Mouse (Mus musculus): Measurements from ENCODE around the gene Rnf141.
A peak's percentile ranks its signal among the peaks of the same experiment; 100 is the strongest.

The Rnf141 gene

GRCm38 (mm10) chr7:110833024-110833423 lies 11.2 kb downstream of the Rnf141 start:
- no peak for DNase-seq (ENCODE audit: low spot score)

GRCm38 (mm10) chr7:110823995-110824953 lies 20.0 kb downstream of the Rnf141 start:
- DNase-seq (ENCODE audit: low spot score), result peak; percentile 43

- no peak for DNase-seq (ENCODE audit: low spot score)
Measured at GRCm38 (mm10) chr7:110823593-110823992, 20.7 kb downstream of the Rnf141 start.

GRCm38 (mm10) chr7:110823076-110823475 lies 21.2 kb downstream of the Rnf141 start:
- DNase-seq (ENCODE audit: low spot score), result no peak

GRCm38 (mm10) chr7:110822055-110822454 lies 22.2 kb downstream of the Rnf141 start:
- DNase-seq (ENCODE audit: low spot score), result no peak

GRCm38 (mm10) chr7:110821653-110822052 lies 22.6 kb downstream of the Rnf141 start:
- no peak for DNase-seq (ENCODE audit: low spot score)

GRCm38 (mm10) chr7:110821068-110821467 lies 23.2 kb downstream of the Rnf141 start:
- DNase-seq (ENCODE audit: low spot score), result no peak

- no peak for DNase-seq (ENCODE audit: low spot score)
Measured at GRCm38 (mm10) chr7:110818787-110819350, 25.4 kb downstream of the Rnf141 start.

GRCm38 (mm10) chr7:110818206-110818605 lies 26.1 kb downstream of the Rnf141 start:
- DNase-seq (ENCODE audit: low spot score), result no peak

GRCm38 (mm10) chr7:110816037-110816436 lies 28.2 kb downstream of the Rnf141 start:
- DNase-seq (ENCODE audit: low spot score), result peak; percentile 53

- DNase-seq (ENCODE audit: low spot score), result no peak
Measured at GRCm38 (mm10) chr7:110813983-110814382, 30.3 kb downstream of the Rnf141 start.

- no peak for DNase-seq (ENCODE audit: low spot score)
Measured at GRCm38 (mm10) chr7:110811529-110811928, 32.7 kb downstream of the Rnf141 start.

- no peak for DNase-seq (ENCODE audit: low spot score)
Measured at GRCm38 (mm10) chr7:110810995-110811394, 33.3 kb downstream of the Rnf141 start.

GRCm38 (mm10) chr7:110809585-110810557 lies 34.4 kb downstream of the Rnf141 start:
- DNase-seq (ENCODE audit: low spot score), result no peak

GRCm38 (mm10) chr7:110808962-110809361 lies 35.3 kb downstream of the Rnf141 start:
- DNase-seq (ENCODE audit: low spot score), result no peak

GRCm38 (mm10) chr7:110807460-110808030 lies 36.7 kb downstream of the Rnf141 start:
- no peak for DNase-seq (ENCODE audit: low spot score)

- DNase-seq (ENCODE audit: low spot score), result no peak
Measured at GRCm38 (mm10) chr7:110804266-110804665, 40.0 kb downstream of the Rnf141 start.

GRCm38 (mm10) chr7:110803131-110803530 lies 41.1 kb downstream of the Rnf141 start:
- no peak for DNase-seq (ENCODE audit: low spot score)

- peak; percentile 70 for DNase-seq (ENCODE audit: low spot score)
Measured at GRCm38 (mm10) chr7:110801028-110801427, 43.2 kb downstream of the Rnf141 start.

GRCm38 (mm10) chr7:110797722-110798409 lies 46.4 kb downstream of the Rnf141 start:
- no peak for DNase-seq (ENCODE audit: low spot score)
